Mouse (Mus musculus) midbrain, embryonic 14.5 days (tissue): ENCODE measurements around the gene Tmem120b. TPM values are rescaled to one million over a fixed set of nuclear protein-coding genes. Genes with fewer than 3 reads are reported as not detected.

ENCODE experiments used
- ATAC-seq: fragments of 200-750 bp; cut with Nextera tagmentation; 2 replicates; pipeline ENCODE4 v1.8.0; 2017; ENCODE audit warnings: moderate number of reproducible peaks, moderate library complexity; ENCODE audit not compliant: low FRiP score, low TSS enrichment
- DNase-seq: peaks from one replicate; pipeline ENCODE4 v3.0.0-alpha.2; 2015
- H3K27ac ChIP-seq: fragments of 300-500 bp; sonication (generic); replicated peaks from 2 replicates; pipeline ENCODE4 v1.5.1; 2014; ENCODE audit warnings: mild to moderate bottlenecking, low read depth, low read length, moderate library complexity
- H3K27me3 ChIP-seq: fragments of 300-500 bp; sonication (generic); 2 replicates; pipeline ENCODE4 v1.6.1; 2014; ENCODE audit warnings: low read length, control low read depth, mixed read lengths; ENCODE audit not compliant: control insufficient read depth, insufficient read depth
- H3K36me3 ChIP-seq: fragments of 300-500 bp; sonication (generic); 2 replicates; pipeline ENCODE4 v1.6.1; 2014; ENCODE audit warnings: low read length, control low read depth; ENCODE audit not compliant: control insufficient read depth, insufficient read depth
- H3K4me1 ChIP-seq: fragments of 300-500 bp; sonication (generic); 2 replicates; pipeline ENCODE4 v1.6.1; 2014; ENCODE audit warnings: mild to moderate bottlenecking, antibody characterized with exemption, low read length, control low read depth; ENCODE audit not compliant: control insufficient read depth, insufficient read depth
- H3K4me2 ChIP-seq: fragments of 300-500 bp; sonication (generic); 2 replicates; pipeline ENCODE4 v1.6.1; 2014; ENCODE audit warnings: mild to moderate bottlenecking, low read length, moderate library complexity
- H3K4me3 ChIP-seq: fragments of 300-500 bp; sonication (generic); replicated peaks from 2 replicates; pipeline ENCODE4 v1.5.1; 2014; ENCODE audit warnings: low read depth, low read length
- H3K9ac ChIP-seq: fragments of 300-500 bp; sonication (generic); replicated peaks from 2 replicates; pipeline ENCODE4 v1.6.1; 2014; ENCODE audit warnings: mild to moderate bottlenecking, low read length, moderate library complexity
- H3K9me3 ChIP-seq: fragments of 300-500 bp; sonication (generic); 2 replicates; pipeline ENCODE4 v1.6.1; 2016; ENCODE audit warnings: low read length, control low read depth, mixed read lengths; ENCODE audit not compliant: control insufficient read depth
- WGBS: fragments of 180-500 bp; shearing (Covaris S2); extraction: QIAGEN DNeasy Blood & Tissue Kit; methylation state at CpG from one replicate; pipeline ENCODE4 v1.1.7; 2014; 5-methylcytosine and 5-hydroxymethylcytosine counted together
- polyA plus RNA-seq: library from polyadenylated mRNA; unstranded; fragments of >200 nt; fragmentation: Nextera tagmentation; extraction: Ambion mirVana; gene quantifications from 2 replicates; pipeline ENCODE4 v1.2.1, GENCODE M21; 2014

Tmem120b gene
- polyA plus RNA-seq, 1 experiment from 2014 or later, result 12.7 TPM

DNA sequence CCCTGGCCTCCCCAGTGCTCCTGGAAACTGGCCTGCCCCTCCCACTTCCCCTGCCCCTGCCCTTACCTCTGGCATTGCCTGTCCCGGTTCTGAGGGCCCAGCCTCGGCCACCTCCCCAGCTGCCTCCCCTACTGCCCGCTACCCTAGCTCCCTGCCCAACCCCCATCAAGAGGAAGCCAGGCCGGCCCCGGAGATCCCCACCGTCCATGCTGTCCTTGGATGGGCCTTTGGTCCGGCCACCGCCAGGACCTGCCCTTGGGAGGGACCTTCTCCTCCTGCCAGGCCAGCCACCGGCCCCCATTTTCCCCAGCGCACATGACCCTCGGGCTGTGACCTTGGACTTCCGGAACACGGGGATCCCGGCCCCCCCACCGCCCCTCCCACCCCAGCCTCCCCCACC, 92.1 kb downstream of the Tmem120b start:
- ATAC-seq, result no peak
- WGBS, result 92% methylated on average over 15 of the region's 15 CpGs
- H3K27me3 ChIP-seq, result no peaks in the 10 kb centered on the region
- no peaks in the 10 kb centered on the region for H3K9me3 ChIP-seq
- no peak overlapping the region for H3K27ac ChIP-seq
- peaks cover 93% of the 10 kb centered on the region for H3K36me3 ChIP-seq
- H3K9ac ChIP-seq, result no peak overlapping the region
- no peak overlapping the region for H3K4me2 ChIP-seq
- no peaks in the 10 kb centered on the region for H3K4me1 ChIP-seq
- DNase-seq, result no peak
- H3K4me3 ChIP-seq, result no peak overlapping the region

DNA sequence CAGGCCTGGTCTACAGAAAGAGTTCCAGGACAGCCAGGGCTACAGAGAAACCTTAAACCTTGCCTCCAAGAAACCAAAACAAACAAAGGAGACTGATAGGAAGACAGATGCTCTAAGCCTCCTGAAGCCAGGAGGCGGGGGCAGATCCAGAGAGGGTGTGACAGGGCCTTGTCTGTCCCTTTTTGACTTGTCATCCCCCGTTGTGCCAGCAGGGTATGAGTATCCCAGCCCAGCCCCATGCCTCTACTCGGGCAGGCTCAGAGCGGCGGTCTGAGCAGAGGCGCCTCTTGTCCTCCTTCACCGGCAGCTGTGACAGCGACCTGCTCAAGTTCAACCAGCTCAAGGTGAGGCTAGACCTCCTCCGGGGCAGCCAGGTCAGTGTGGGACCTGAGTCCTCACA, 94.7 kb downstream of the Tmem120b start:
- 77% methylated on average over 9 of the region's 9 CpGs for WGBS
- ATAC-seq (no peak), DNase-seq (no peak)
- H3K9ac ChIP-seq, result no peak overlapping the region
- H3K36me3 ChIP-seq, result peaks cover 88% of the 10 kb centered on the region
- no peaks in the 10 kb centered on the region for H3K4me1 ChIP-seq
- no peaks in the 10 kb centered on the region for H3K9me3 ChIP-seq
- no peaks in the 10 kb centered on the region for H3K27me3 ChIP-seq
- H3K27ac ChIP-seq, result no peak overlapping the region
- H3K4me3 ChIP-seq, result no peak overlapping the region
- no peak overlapping the region for H3K4me2 ChIP-seq

DNA sequence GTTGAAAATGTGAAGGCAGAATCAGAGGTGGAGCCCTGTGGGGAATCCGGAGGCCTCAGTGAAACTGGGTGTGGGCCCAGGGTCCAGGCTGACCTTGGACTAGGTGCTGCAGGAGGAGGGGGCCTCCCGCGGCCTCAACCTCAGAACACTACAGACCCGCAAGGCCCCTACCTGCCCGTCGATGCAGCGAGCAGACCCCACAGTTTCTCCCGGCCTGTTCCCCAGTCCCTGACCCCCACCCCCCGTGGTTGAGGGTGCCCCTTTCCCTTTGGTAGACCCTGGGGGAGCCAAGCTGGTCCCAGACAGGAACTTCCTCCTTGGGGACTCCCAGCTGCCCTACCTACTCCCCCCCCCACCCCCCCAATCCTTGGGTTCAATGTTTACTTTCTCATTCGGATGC, 98.2 kb downstream of the Tmem120b start:
- peaks cover 54% of the 10 kb centered on the region for H3K36me3 ChIP-seq
- H3K9me3 ChIP-seq, result no peaks in the 10 kb centered on the region
- no peak overlapping the region for H3K27ac ChIP-seq
- H3K27me3 ChIP-seq, result no peaks in the 10 kb centered on the region
- H3K4me1 ChIP-seq, result no peaks in the 10 kb centered on the region
- WGBS, result 90% methylated on average over 10 of the region's 10 CpGs
- no peak overlapping the region for H3K9ac ChIP-seq
- no peak overlapping the region for H3K4me3 ChIP-seq
- no peak overlapping the region for H3K4me2 ChIP-seq
- DNase-seq, result no peak
- no peak for ATAC-seq

Other genes starting within 250 kb of the Tmem120b start
- gene Anapc5, start 247.1 kb upstream of the Tmem120b start, polyA plus RNA-seq, result 445 and 535 TPM in 2 replicates
- gene Rnf34, start 218.4 kb upstream of the Tmem120b start, polyA plus RNA-seq, result 41.2 and 62.7 TPM in 2 replicates
- 83.3 and 99.9 TPM in 2 replicates for gene Kdm2b, start 78.6 kb upstream of the Tmem120b start, polyA plus RNA-seq
- 12.9 and 14.0 TPM in 2 replicates for gene Orai1, start 53.3 kb upstream of the Tmem120b start, polyA plus RNA-seq
- not detected in 2 replicates for gene Morn3, start 21.4 kb upstream of the Tmem120b start, polyA plus RNA-seq
- gene Rhof, start 64.3 kb downstream of the Tmem120b start, polyA plus RNA-seq, result 7.1 and 8.9 TPM in 2 replicates
- gene Setd1b, start 73.8 kb downstream of the Tmem120b start, polyA plus RNA-seq, result 14.2 and 15.0 TPM in 2 replicates
- gene Psmd9, start 101.0 kb downstream of the Tmem120b start, polyA plus RNA-seq, result 51.3 and 61.2 TPM in 2 replicates
- gene Hpd, start 114.3 kb downstream of the Tmem120b start, polyA plus RNA-seq, result not detected in 2 replicates
- 0.46 and 1.2 TPM in 2 replicates for gene Wdr66, start 183.7 kb downstream of the Tmem120b start, polyA plus RNA-seq